Mouse (Mus musculus): ENCODE measurements around the gene Rilpl1. TPM values are rescaled to one million over a fixed set of nuclear protein-coding genes. Genes with fewer than 3 reads are reported as not detected.

Rilpl1 gene
- polyA plus RNA-seq, 1 experiment = 9.5 TPM

- 91% methylated on average over 16 of the region's 16 CpGs for WGBS
- TF ChIP-seq CTCF (IDR thresholded peaks at IDR 0.05; ENCODE audit: borderline replicate concordance, control insufficient read depth, extremely low read depth, insufficient read depth, low read length, poor library complexity) = no peak
- no peak for TF ChIP-seq POLR2A (IDR thresholded peaks at IDR 0.05; ENCODE audit: control insufficient read depth, extremely low read depth, insufficient read depth, low read length, poor library complexity)
- Histone ChIP-seq H3K4me3 (ENCODE audit: control insufficient read depth, insufficient read depth, low read length) (no peak overlapping the region), H3K36me3 (ENCODE audit: control insufficient read depth, insufficient read depth, low read length) (peaks cover 77% of the 10 kb centered on the region), H3K27me3 (ENCODE audit: control insufficient read depth, insufficient read depth, low read length) (no peaks in the 10 kb centered on the region), H3K4me1 (replicated peaks; ENCODE audit: control insufficient read depth, insufficient read depth, low read length) (peaks cover 10% of the 10 kb centered on the region), H3K27ac (ENCODE audit: control insufficient read depth, insufficient read depth, low read length) (no peak overlapping the region)
- no peak for DNase-seq
Measured at GRCm38 (mm10) chr5:124450641-124451340, 80.4 kb downstream of the Rilpl1 start.

DNA sequence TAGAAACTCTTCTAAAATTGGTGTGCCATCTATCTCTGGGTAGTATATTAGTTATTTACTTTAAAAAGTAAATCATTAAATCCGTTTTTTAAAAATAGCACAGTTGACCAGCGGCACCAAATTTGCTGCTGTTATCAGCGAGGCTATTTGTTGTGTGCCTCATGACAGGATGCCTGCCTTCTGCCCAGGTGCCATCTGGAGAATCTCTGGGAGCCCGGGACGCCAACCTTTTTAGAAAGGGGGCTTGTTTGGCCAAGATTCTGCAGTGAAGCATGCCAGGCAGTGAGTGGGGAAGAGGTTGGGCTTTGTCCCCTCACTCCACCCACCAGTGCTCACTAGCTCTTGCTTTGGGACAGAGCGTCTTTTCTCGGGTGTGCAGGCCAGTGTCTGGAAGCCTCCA is 81.1 kb downstream of the Rilpl1 start:
- no peaks in the 10 kb centered on the region for H3K27me3 ChIP-seq (ENCODE audit: control insufficient read depth, insufficient read depth, low read length)
- no peak overlapping the region for H3K4me3 ChIP-seq (ENCODE audit: control insufficient read depth, insufficient read depth, low read length)
- no peak overlapping the region for H3K27ac ChIP-seq (ENCODE audit: control insufficient read depth, insufficient read depth, low read length)
- peaks cover 70% of the 10 kb centered on the region for H3K36me3 ChIP-seq (ENCODE audit: control insufficient read depth, insufficient read depth, low read length)
- DNase-seq = no peak
- WGBS = 95% methylated on average over 7 of the region's 7 CpGs
- no peak for TF ChIP-seq CTCF (IDR thresholded peaks at IDR 0.05; ENCODE audit: borderline replicate concordance, control insufficient read depth, extremely low read depth, insufficient read depth, low read length, poor library complexity)
- TF ChIP-seq POLR2A (IDR thresholded peaks at IDR 0.05; ENCODE audit: control insufficient read depth, extremely low read depth, insufficient read depth, low read length, poor library complexity) = no peak
- H3K4me1 ChIP-seq (replicated peaks; ENCODE audit: control insufficient read depth, insufficient read depth, low read length) = peaks cover 10% of the 10 kb centered on the region

GRCm38 (mm10) chr5:124449494-124449893 is 81.7 kb downstream of the Rilpl1 start:
- peaks cover 15% of the 10 kb centered on the region for H3K4me1 ChIP-seq (replicated peaks; ENCODE audit: control insufficient read depth, insufficient read depth, low read length)
- H3K27ac ChIP-seq (ENCODE audit: control insufficient read depth, insufficient read depth, low read length) = no peak overlapping the region
- no peaks in the 10 kb centered on the region for H3K27me3 ChIP-seq (ENCODE audit: control insufficient read depth, insufficient read depth, low read length)
- H3K36me3 ChIP-seq (ENCODE audit: control insufficient read depth, insufficient read depth, low read length) = peaks cover 66% of the 10 kb centered on the region
- DNase-seq = no peak
- no peak overlapping the region for H3K4me3 ChIP-seq (ENCODE audit: control insufficient read depth, insufficient read depth, low read length)
- no peak for TF ChIP-seq POLR2A (IDR thresholded peaks at IDR 0.05; ENCODE audit: control insufficient read depth, extremely low read depth, insufficient read depth, low read length, poor library complexity)
- TF ChIP-seq CTCF (IDR thresholded peaks at IDR 0.05; ENCODE audit: borderline replicate concordance, control insufficient read depth, extremely low read depth, insufficient read depth, low read length, poor library complexity) = no peak
- 96% methylated on average over 6 of the region's 6 CpGs for WGBS

- WGBS = 3% methylated on average over 15 of the region's 15 CpGs
- TF ChIP-seq CTCF (IDR thresholded peaks at IDR 0.05; ENCODE audit: borderline replicate concordance, control insufficient read depth, extremely low read depth, insufficient read depth, low read length, poor library complexity) = no peak
- no peak for TF ChIP-seq POLR2A (IDR thresholded peaks at IDR 0.05; ENCODE audit: control insufficient read depth, extremely low read depth, insufficient read depth, low read length, poor library complexity)
- Histone ChIP-seq H3K4me1 (replicated peaks; ENCODE audit: control insufficient read depth, insufficient read depth, low read length) (peaks cover 17% of the 10 kb centered on the region), H3K36me3 (ENCODE audit: control insufficient read depth, insufficient read depth, low read length) (peaks cover 39% of the 10 kb centered on the region), H3K27ac (ENCODE audit: control insufficient read depth, insufficient read depth, low read length) (no peak overlapping the region), H3K4me3 (ENCODE audit: control insufficient read depth, insufficient read depth, low read length) (peak overlapping the region; percentile 45), H3K27me3 (ENCODE audit: control insufficient read depth, insufficient read depth, low read length) (no peaks in the 10 kb centered on the region)
- DNase-seq = peak; percentile 13
Measured at GRCm38 (mm10) chr5:124446301-124446881, 84.8 kb downstream of the Rilpl1 start.

DNA sequence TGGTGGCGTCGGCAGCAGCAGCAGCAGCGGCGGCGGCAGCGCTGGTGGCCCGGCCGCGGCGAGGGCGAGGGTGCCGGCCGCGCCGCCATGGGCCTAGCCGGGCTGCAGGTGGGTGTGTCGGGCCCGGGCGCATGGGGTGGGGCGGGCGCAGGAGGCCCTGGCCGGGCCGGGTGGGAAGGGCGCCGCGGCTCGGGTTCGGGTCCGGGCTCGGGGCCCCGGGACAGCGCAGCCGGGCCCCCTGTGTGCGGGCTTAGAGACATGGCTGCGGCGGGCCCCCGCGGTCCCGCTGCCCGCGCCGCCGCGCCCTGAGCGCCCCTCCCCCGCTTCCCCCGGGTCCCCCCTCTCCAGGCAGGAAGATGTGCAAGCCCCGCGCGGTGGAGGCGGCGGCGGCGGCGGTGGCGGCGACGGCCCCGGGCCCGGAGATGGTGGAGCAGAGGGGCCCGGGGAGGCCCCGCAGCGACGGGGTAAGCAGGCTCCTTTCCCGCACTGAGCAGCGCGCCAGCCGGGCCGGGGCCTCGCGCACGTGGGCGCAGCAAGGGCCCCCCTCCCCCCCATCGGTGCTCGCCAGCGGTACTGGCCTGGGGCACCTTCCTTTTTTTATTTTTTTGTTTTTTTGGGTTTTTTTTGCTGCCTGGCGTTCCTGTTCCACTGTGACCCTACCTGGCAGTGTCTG is 85.4 kb downstream of the Rilpl1 start:
- Histone ChIP-seq H3K4me1 (replicated peaks; ENCODE audit: control insufficient read depth, insufficient read depth, low read length) (peaks cover 17% of the 10 kb centered on the region), H3K27ac (ENCODE audit: control insufficient read depth, insufficient read depth, low read length) (no peak overlapping the region), H3K36me3 (ENCODE audit: control insufficient read depth, insufficient read depth, low read length) (peaks cover 33% of the 10 kb centered on the region), H3K27me3 (ENCODE audit: control insufficient read depth, insufficient read depth, low read length) (no peaks in the 10 kb centered on the region), H3K4me3 (ENCODE audit: control insufficient read depth, insufficient read depth, low read length) (peak overlapping the region; percentile 45)
- peak; percentile 60 for DNase-seq
- 6% methylated on average over 44 of the region's 77 CpGs for WGBS
- TF ChIP-seq POLR2A (IDR thresholded peaks at IDR 0.05; ENCODE audit: control insufficient read depth, extremely low read depth, insufficient read depth, low read length, poor library complexity) (no peak), CTCF (IDR thresholded peaks at IDR 0.05; ENCODE audit: borderline replicate concordance, control insufficient read depth, extremely low read depth, insufficient read depth, low read length, poor library complexity) (no peak)

GRCm38 (mm10) chr5:124444661-124445561 is 86.3 kb downstream of the Rilpl1 start:
- peak; percentile 75 for DNase-seq
- TF ChIP-seq POLR2A (IDR thresholded peaks at IDR 0.05; ENCODE audit: control insufficient read depth, extremely low read depth, insufficient read depth, low read length, poor library complexity) (peak; percentile 84), CTCF (IDR thresholded peaks at IDR 0.05; ENCODE audit: borderline replicate concordance, control insufficient read depth, extremely low read depth, insufficient read depth, low read length, poor library complexity) (0 out of 2 replicates have a peak, but pooled peaks have one; percentile 14)
- H3K4me1 ChIP-seq (replicated peaks; ENCODE audit: control insufficient read depth, insufficient read depth, low read length) = peaks cover 20% of the 10 kb centered on the region
- H3K36me3 ChIP-seq (ENCODE audit: control insufficient read depth, insufficient read depth, low read length) = peaks cover 27% of the 10 kb centered on the region
- H3K27ac ChIP-seq (ENCODE audit: control insufficient read depth, insufficient read depth, low read length) = peak overlapping the region; percentile 50
- WGBS = 11% methylated on average over 66 of the region's 66 CpGs
- no peaks in the 10 kb centered on the region for H3K27me3 ChIP-seq (ENCODE audit: control insufficient read depth, insufficient read depth, low read length)
- H3K4me3 ChIP-seq (ENCODE audit: control insufficient read depth, insufficient read depth, low read length) = peak overlapping the region; percentile 93

All from thymus, adult 2 months (tissue).